Mouse (Mus musculus) adipocyte (in vitro differentiated cells): ENCODE data around the gene Asphd2.

Experiments used
- DNase-seq: peaks from one replicate; pipeline ENCODE4 v3.0.0-alpha.2; 2016; ENCODE audit warnings: low spot score

Gene Asphd2

GRCm38 (mm10) chr5:112349169-112349568, 45.5 kb downstream of the Asphd2 start:
- DNase-seq, result no peak

- no peak for DNase-seq
Measured at GRCm38 (mm10) chr5:112346211-112346965, 48.3 kb downstream of the Asphd2 start.

DNA sequence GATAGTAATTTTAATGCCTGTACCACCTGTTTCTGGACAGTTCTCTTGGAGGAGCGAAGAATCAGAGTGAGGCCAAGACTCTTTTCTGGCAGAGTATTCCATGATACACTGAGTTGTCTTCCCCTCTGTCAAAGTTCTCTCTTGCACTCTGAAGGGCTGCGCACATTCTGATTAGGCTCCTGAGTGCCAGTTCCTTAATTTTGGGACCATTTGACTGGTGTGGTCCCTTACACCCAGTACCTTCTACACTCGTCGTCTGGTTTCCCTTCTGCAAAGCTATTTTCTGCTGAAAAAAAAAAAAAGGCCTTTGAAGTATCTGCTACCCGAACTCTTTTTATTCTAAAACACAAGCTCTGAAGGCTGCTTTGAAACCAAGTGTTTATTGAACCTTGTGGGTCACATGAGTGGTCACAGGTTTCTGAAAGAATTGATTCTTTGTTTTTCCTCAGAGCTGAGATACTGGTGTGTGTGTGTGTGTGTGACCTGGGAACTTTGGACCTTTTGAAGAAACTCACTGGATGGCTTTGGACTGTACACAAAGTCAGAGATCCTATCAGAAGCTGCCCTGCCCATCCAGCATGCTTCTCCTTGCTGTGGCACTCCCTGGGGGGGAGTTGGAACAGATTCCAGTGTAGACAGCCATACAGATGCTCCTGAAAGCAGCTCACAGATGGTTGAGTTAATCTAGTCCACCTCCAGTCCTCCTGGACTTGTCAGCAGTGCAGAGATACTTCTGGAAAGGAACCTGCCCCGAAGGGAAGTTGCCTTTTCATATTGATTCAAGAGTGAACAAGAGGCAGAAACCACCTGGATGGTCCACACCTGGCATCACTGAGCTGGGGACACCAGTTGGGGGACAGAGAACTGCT, 50.3 kb downstream of the Asphd2 start:
- DNase-seq, result no peak

DNA sequence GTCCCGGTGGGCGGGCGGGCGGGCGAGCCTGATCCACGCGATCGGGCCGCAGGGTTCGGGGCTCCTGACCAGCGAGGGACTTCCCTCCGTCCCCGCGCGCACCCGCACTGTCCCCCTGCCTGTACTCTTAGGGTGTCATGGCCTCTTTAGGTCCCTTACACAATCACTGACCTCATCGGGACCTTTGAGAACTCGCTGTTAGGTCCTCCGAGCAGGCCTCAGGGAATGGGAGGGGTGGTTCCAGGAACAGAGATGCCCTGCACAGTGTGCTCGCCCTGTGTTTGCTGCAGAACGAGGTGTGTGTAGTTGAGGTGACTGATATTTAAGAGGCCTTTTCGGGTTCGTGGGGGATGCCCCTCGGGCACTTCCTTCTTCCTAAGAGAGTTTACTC, 51.5 kb downstream of the Asphd2 start:
- peak; percentile 63 for DNase-seq

- DNase-seq, result peak; percentile 77
Measured at GRCm38 (mm10) chr5:112342463-112343204, 52.0 kb downstream of the Asphd2 start, which contains the start of the genes Srrd and Hps4. Srrd (minus strand) TSS chr5:112343040. Hps4 (plus strand) TSS chr5:112343083.

DNA sequence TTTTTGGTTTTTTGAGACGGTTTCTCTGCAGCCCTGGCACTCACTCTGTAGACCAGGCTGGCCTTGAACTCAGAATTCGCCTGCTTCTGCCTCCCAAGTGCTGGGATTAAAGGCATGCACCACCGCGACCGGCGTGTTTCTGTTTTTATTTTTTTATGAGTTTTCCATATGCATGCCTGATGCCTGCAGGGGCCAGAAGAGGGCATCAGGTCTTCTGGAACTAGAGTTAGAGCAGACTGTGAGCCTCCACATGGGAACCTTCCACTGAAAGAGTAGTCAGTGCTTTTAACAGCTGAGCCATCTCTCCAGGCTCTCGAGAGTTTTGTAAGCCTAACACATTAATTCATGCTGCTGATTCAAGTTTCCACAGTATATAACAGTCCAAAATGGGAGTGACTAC, 55.5 kb downstream of the Asphd2 start:
- peak; percentile 48 for DNase-seq

GRCm38 (mm10) chr5:112337004-112337403, 57.7 kb downstream of the Asphd2 start:
- DNase-seq, result no peak

GRCm38 (mm10) chr5:112335473-112335872, 59.2 kb downstream of the Asphd2 start:
- DNase-seq, result no peak
